Mouse (Mus musculus) myocyte (in vitro differentiated cells): ENCODE measurements around the gene Wdfy3. TPM values are rescaled to one million over a fixed set of nuclear protein-coding genes. Genes with fewer than 3 reads are reported as not detected.
"Not testable (repeated sequence)": the region's sequence is repeated elsewhere in the genome, so short reads cannot be mapped to it uniquely, and the experiment has no call there.

Experiments
- H3K27me3 ChIP-seq: one replicate; pipeline ENCODE4 v1.6.1; 2011; ENCODE audit not compliant: control insufficient read depth, insufficient read depth, insufficient read length
- H3K36me3 ChIP-seq: one replicate; pipeline ENCODE4 v1.6.1; 2011; ENCODE audit not compliant: control insufficient read depth, insufficient read depth
- H3K4me2 ChIP-seq: one replicate; pipeline ENCODE4 v1.6.1; 2011; ENCODE audit warnings: low read depth, control low read depth
- H3K4me3 ChIP-seq: one replicate; pipeline ENCODE4 v1.5.1; 2011; ENCODE audit warnings: mild to moderate bottlenecking, control low read depth, moderate library complexity
- H3K79me2 ChIP-seq: one replicate; pipeline ENCODE4 v1.6.1; 2011; ENCODE audit not compliant: control insufficient read depth, insufficient read depth
- H3ac ChIP-seq: one replicate; pipeline ENCODE4 v1.6.1; 2011; ENCODE audit not compliant: control insufficient read depth, insufficient read length
- CEBPB ChIP-seq: IDR thresholded peaks from 2 replicates; pipeline ENCODE4 v1.6.1; 2011; ENCODE audit warnings: mild to moderate bottlenecking, moderate library complexity; ENCODE audit not compliant: poor library complexity, insufficient read depth, severe bottlenecking
- E2F4 ChIP-seq: IDR thresholded peaks from one replicate; pipeline ENCODE4 v1.6.1; 2011; ENCODE audit warnings: mild to moderate bottlenecking, control low read depth, moderate library complexity; ENCODE audit not compliant: insufficient read depth
- MAX ChIP-seq: IDR thresholded peaks from one replicate; pipeline ENCODE4 v1.6.1; 2011; ENCODE audit warnings: low read depth, mild to moderate bottlenecking, control low read depth
- MYOD1 ChIP-seq, 3 experiments: IDR thresholded peaks; one replicate each; pipeline ENCODE4 v1.6.1; 2011; ENCODE audit warnings: control low read depth in 2 of 3, low read depth in 2 of 3, mild to moderate bottlenecking in 2 of 3, moderate library complexity in 1 of 3; ENCODE audit not compliant: insufficient read length in 2 of 3, control insufficient read depth in 1 of 3
- MYOG ChIP-seq, 3 experiments: IDR thresholded peaks; one replicate each; pipeline ENCODE4 v1.6.1; 2011; ENCODE audit warnings: control low read depth in 2 of 3, low read depth in 2 of 3, mild to moderate bottlenecking in 2 of 3; ENCODE audit not compliant: insufficient read length in 2 of 3, control insufficient read depth in 1 of 3, insufficient read depth in 1 of 3
- POLR2A ChIP-seq: IDR thresholded peaks from one replicate; pipeline ENCODE4 v1.6.1; 2011; ENCODE audit warnings: low read depth, mild to moderate bottlenecking, control low read depth, moderate library complexity; ENCODE audit not compliant: insufficient read length
- POLR2AphosphoS2 ChIP-seq: IDR thresholded peaks from one replicate; pipeline ENCODE4 v1.6.1; 2011; ENCODE audit warnings: low read depth, control low read depth; ENCODE audit not compliant: insufficient read length
- REST ChIP-seq: IDR thresholded peaks from one replicate; pipeline ENCODE4 v1.6.1; 2011; ENCODE audit warnings: mild to moderate bottlenecking, control low read depth, moderate library complexity; ENCODE audit not compliant: insufficient read depth, insufficient read length
- SRF ChIP-seq: IDR thresholded peaks from one replicate; pipeline ENCODE4 v1.6.1; 2011; ENCODE audit warnings: low read depth; ENCODE audit not compliant: control insufficient read depth, insufficient read length
- TCF12 ChIP-seq: IDR thresholded peaks from one replicate; pipeline ENCODE4 v1.6.1; 2011; ENCODE audit warnings: mild to moderate bottlenecking, control low read depth; ENCODE audit not compliant: poor library complexity, insufficient read depth, severe bottlenecking
- TCF3 ChIP-seq: IDR thresholded peaks from one replicate; pipeline ENCODE4 v1.6.1; 2011; ENCODE audit warnings: low read depth, control low read depth; ENCODE audit not compliant: insufficient read length
- USF1 ChIP-seq: IDR thresholded peaks from one replicate; pipeline ENCODE4 v1.6.1; 2011; ENCODE audit warnings: low read depth, mild to moderate bottlenecking, control low read depth, moderate library complexity
- polyA plus RNA-seq: library from polyadenylated mRNA; unstranded; fragments of >200 nt; fragmentation: generic; extraction: Trizol; gene quantifications from one replicate; pipeline ENCODE4 v1.2.1, GENCODE M21; 2012; ENCODE audit warnings: missing spikeins

The Wdfy3 gene
- polyA plus RNA-seq = 9.5 TPM

- Histone ChIP-seq H3K4me2 (peak within 1 kb of the TSS; percentile 83), H3K79me2 (peaks cover 42% of the 10 kb centered on the region), H3ac (peak within 1 kb of the TSS; percentile 99), H3K36me3 (no peaks in the 10 kb centered on the region), H3K4me3 (peak within 1 kb of the TSS; percentile 30), H3K27me3 (no peaks in the 10 kb centered on the region)
- TF ChIP-seq USF1 = no peak
- TF ChIP-seq POLR2A = peak; percentile 87
- peak in 2 of 3 experiments; percentile 50 for TF ChIP-seq MYOD1 (IDR thresholded peaks at IDR 0.05; ENCODE audit: control insufficient read depth in 1 of 3, insufficient read length in 2 of 3, low read depth in 2 of 3)
- peak; percentile 91 for TF ChIP-seq POLR2AphosphoS2
These were observed at the start of gene Wdfy3 for GRCm38 (mm10) chr5:102069767-102070413. TSS of gene Wdfy3 (minus strand) at chr5:102069921.

- Histone ChIP-seq H3K79me2 (no peaks in the 10 kb centered on the region), H3K27me3 (peaks cover 36% of the 10 kb centered on the region), H3K36me3 (no peaks in the 10 kb centered on the region), H3K4me3 (no peak overlapping the region), H3K4me2 (no peak overlapping the region), H3ac (no peak overlapping the region)
- no peak for TF ChIP-seq TCF3
- TF ChIP-seq CEBPB = no peak
- TF ChIP-seq MYOG (IDR thresholded peaks at IDR 0.05; ENCODE audit: control insufficient read depth in 1 of 3, insufficient read depth in 1 of 3, insufficient read length in 2 of 3, low read depth in 2 of 3) = no peak
- no peak for TF ChIP-seq MAX
- TF ChIP-seq SRF = no peak
- TF ChIP-seq REST = no peak
- no peak for TF ChIP-seq MYOD1 (IDR thresholded peaks at IDR 0.05; ENCODE audit: control insufficient read depth in 1 of 3, insufficient read length in 2 of 3, low read depth in 2 of 3)
- TF ChIP-seq TCF12 = no peak
- no peak for TF ChIP-seq E2F4
- no peak for TF ChIP-seq POLR2AphosphoS2
- TF ChIP-seq POLR2A = no peak
These were observed 43.3 kb upstream of the Wdfy3 start for GRCm38 (mm10) chr5:102113009-102113408.

GRCm38 (mm10) chr5:102112034-102112433 lies 42.3 kb upstream of the Wdfy3 start:
- no peak overlapping the region for H3ac ChIP-seq
- no peak overlapping the region for H3K4me2 ChIP-seq
- H3K4me3 ChIP-seq = no peak overlapping the region
- H3K36me3 ChIP-seq = no peaks in the 10 kb centered on the region
- no peaks in the 10 kb centered on the region for H3K79me2 ChIP-seq
- TF ChIP-seq REST = no peak
- TF ChIP-seq USF1 = no peak
- no peak for TF ChIP-seq MAX
- no peak for TF ChIP-seq SRF
- no peak for TF ChIP-seq TCF3
- no peak for TF ChIP-seq TCF12
- TF ChIP-seq POLR2AphosphoS2 = no peak
- TF ChIP-seq POLR2A = no peak
- TF ChIP-seq MYOD1 (IDR thresholded peaks at IDR 0.05; ENCODE audit: control insufficient read depth in 1 of 3, insufficient read length in 2 of 3, low read depth in 2 of 3) = no peak
- TF ChIP-seq CEBPB = no peak
- TF ChIP-seq E2F4 = no peak
- TF ChIP-seq MYOG (IDR thresholded peaks at IDR 0.05; ENCODE audit: control insufficient read depth in 1 of 3, insufficient read depth in 1 of 3, insufficient read length in 2 of 3, low read depth in 2 of 3) = no peak
- H3K27me3 ChIP-seq = peaks cover 36% of the 10 kb centered on the region

- H3K27me3 ChIP-seq = peaks cover 30% of the 10 kb centered on the region
- H3K79me2 ChIP-seq = no peaks in the 10 kb centered on the region
- no peak overlapping the region for H3K4me2 ChIP-seq
- TF ChIP-seq MYOD1 (IDR thresholded peaks at IDR 0.05; ENCODE audit: control insufficient read depth in 1 of 3, insufficient read length in 2 of 3, low read depth in 2 of 3) (no peak), TCF3 (no peak), E2F4 (no peak), POLR2A (no peak), SRF (no peak), MYOG (IDR thresholded peaks at IDR 0.05; ENCODE audit: control insufficient read depth in 1 of 3, insufficient read depth in 1 of 3, insufficient read length in 2 of 3, low read depth in 2 of 3) (no peak), CEBPB (no peak), POLR2AphosphoS2 (no peak), USF1 (no peak), MAX (no peak), TCF12 (no peak), REST (no peak)
- H3K36me3 ChIP-seq = no peaks in the 10 kb centered on the region
- H3K4me3 ChIP-seq = no peak overlapping the region
- H3ac ChIP-seq = no peak overlapping the region
These were observed 40.3 kb upstream of the Wdfy3 start for GRCm38 (mm10) chr5:102110031-102110430.

GRCm38 (mm10) chr5:102105919-102106318 lies 36.2 kb upstream of the Wdfy3 start:
- H3K4me3 ChIP-seq = no peak overlapping the region
- peaks cover 11% of the 10 kb centered on the region for H3K27me3 ChIP-seq
- H3K4me2 ChIP-seq = no peak overlapping the region
- H3ac ChIP-seq = no peak overlapping the region
- TF ChIP-seq MYOD1 (IDR thresholded peaks at IDR 0.05; ENCODE audit: control insufficient read depth in 1 of 3, insufficient read length in 2 of 3, low read depth in 2 of 3) = no peak
- TF ChIP-seq E2F4 = no peak
- H3K36me3 ChIP-seq = no peaks in the 10 kb centered on the region
- no peaks in the 10 kb centered on the region for H3K79me2 ChIP-seq

GRCm38 (mm10) chr5:102101815-102102214 lies 32.1 kb upstream of the Wdfy3 start:
- H3K36me3 ChIP-seq, H3ac ChIP-seq, H3K4me2 ChIP-seq, H3K79me2 ChIP-seq, H3K4me3 ChIP-seq: not testable (repeated sequence)
- peaks cover 20% of the 10 kb centered on the region for H3K27me3 ChIP-seq
